Mouse (Mus musculus): ENCODE data around the gene Gm6657. TPM values are rescaled to one million over a fixed set of nuclear protein-coding genes. Genes with fewer than 3 reads are reported as not detected.

Gm6657 gene
- polyA plus RNA-seq, 1 experiment from 2014 or later: not detected

- no peak for TF ChIP-seq CTCF (IDR thresholded peaks at IDR 0.05; ENCODE audit: low read depth)
- no peak overlapping the region for H3K4me3 ChIP-seq (ENCODE audit: low read depth, low read length)
- H3K4me1 ChIP-seq (replicated peaks; ENCODE audit: control insufficient read depth, insufficient read depth, low read length): no peaks in the 10 kb centered on the region
- H3K27ac ChIP-seq (ENCODE audit: low read depth, low read length): no peak overlapping the region
- H3K4me2 ChIP-seq (replicated peaks; ENCODE audit: low read depth): no peak overlapping the region
- H3K9ac ChIP-seq (ENCODE audit: low read depth, low read length): no peak overlapping the region
- no peaks in the 10 kb centered on the region for H3K27me3 ChIP-seq (replicated peaks; ENCODE audit: control insufficient read depth, insufficient read depth, low read length)
- ATAC-seq: no peak
- no peaks in the 10 kb centered on the region for H3K9me3 ChIP-seq (ENCODE audit: control insufficient read depth)
- no peaks in the 10 kb centered on the region for H3K36me3 ChIP-seq (ENCODE audit: control insufficient read depth, insufficient read depth)
- WGBS: 48% methylated on average over 2 of the region's 2 CpGs
Measured at GRCm38 (mm10) chr12:78195368-78195767, 1.3 kb downstream of the Gm6657 start.

GRCm38 (mm10) chr12:78203646-78204045 is 9.6 kb downstream of the Gm6657 start:
- H3K4me3 ChIP-seq (ENCODE audit: low read depth, low read length): no peak overlapping the region
- TF ChIP-seq CTCF (IDR thresholded peaks at IDR 0.05; ENCODE audit: low read depth): no peak
- no peaks in the 10 kb centered on the region for H3K27me3 ChIP-seq (replicated peaks; ENCODE audit: control insufficient read depth, insufficient read depth, low read length)
- no peak overlapping the region for H3K4me2 ChIP-seq (replicated peaks; ENCODE audit: low read depth)
- H3K9me3 ChIP-seq (ENCODE audit: control insufficient read depth): no peaks in the 10 kb centered on the region
- H3K4me1 ChIP-seq (replicated peaks; ENCODE audit: control insufficient read depth, insufficient read depth, low read length): no peaks in the 10 kb centered on the region
- no peak for ATAC-seq
- H3K9ac ChIP-seq (ENCODE audit: low read depth, low read length): no peak overlapping the region
- no peak overlapping the region for H3K27ac ChIP-seq (ENCODE audit: low read depth, low read length)
- no peaks in the 10 kb centered on the region for H3K36me3 ChIP-seq (ENCODE audit: control insufficient read depth, insufficient read depth)
- WGBS: 67% methylated on average over 5 of the region's 5 CpGs

- no peak overlapping the region for H3K27ac ChIP-seq (ENCODE audit: low read depth, low read length)
- ATAC-seq: peak; percentile 82
Measured at GRCm38 (mm10) chr12:78205915-78206570, 12.0 kb downstream of the Gm6657 start.

GRCm38 (mm10) chr12:78206571-78206960 is 12.5 kb downstream of the Gm6657 start:
- Histone ChIP-seq H3K27ac (ENCODE audit: low read depth, low read length) (no peak overlapping the region), H3K36me3 (ENCODE audit: control insufficient read depth, insufficient read depth) (no peaks in the 10 kb centered on the region), H3K9ac (ENCODE audit: low read depth, low read length) (no peak overlapping the region), H3K4me2 (replicated peaks; ENCODE audit: low read depth) (peak overlapping the region; percentile 48), H3K9me3 (ENCODE audit: control insufficient read depth) (no peaks in the 10 kb centered on the region), H3K4me3 (ENCODE audit: low read depth, low read length) (no peak overlapping the region), H3K4me1 (replicated peaks; ENCODE audit: control insufficient read depth, insufficient read depth, low read length) (no peaks in the 10 kb centered on the region), H3K27me3 (replicated peaks; ENCODE audit: control insufficient read depth, insufficient read depth, low read length) (no peaks in the 10 kb centered on the region)
- TF ChIP-seq CTCF (IDR thresholded peaks at IDR 0.05; ENCODE audit: low read depth): no peak
- ATAC-seq: no peak
- WGBS: 66% methylated on average over 4 of the region's 4 CpGs

More at GRCm38 (mm10) chr12:78205915-78206570, 12.0 kb downstream of the Gm6657 start:
- WGBS: 5% methylated on average over 5 of the region's 5 CpGs
- Histone ChIP-seq H3K9ac (ENCODE audit: low read depth, low read length) (no peak overlapping the region), H3K36me3 (ENCODE audit: control insufficient read depth, insufficient read depth) (no peaks in the 10 kb centered on the region), H3K4me3 (ENCODE audit: low read depth, low read length) (peak overlapping the region; percentile 15), H3K27me3 (replicated peaks; ENCODE audit: control insufficient read depth, insufficient read depth, low read length) (no peaks in the 10 kb centered on the region), H3K4me1 (replicated peaks; ENCODE audit: control insufficient read depth, insufficient read depth, low read length) (no peaks in the 10 kb centered on the region), H3K9me3 (ENCODE audit: control insufficient read depth) (no peaks in the 10 kb centered on the region), H3K4me2 (replicated peaks; ENCODE audit: low read depth) (peak overlapping the region; percentile 48)
- TF ChIP-seq CTCF (IDR thresholded peaks at IDR 0.05; ENCODE audit: low read depth): peak; percentile 88

- H3K4me3 ChIP-seq (ENCODE audit: low read depth, low read length): no peak overlapping the region
- no peak overlapping the region for H3K9ac ChIP-seq (ENCODE audit: low read depth, low read length)
- TF ChIP-seq CTCF (IDR thresholded peaks at IDR 0.05; ENCODE audit: low read depth): no peak
- H3K27ac ChIP-seq (ENCODE audit: low read depth, low read length): no peak overlapping the region
- no peak overlapping the region for H3K4me2 ChIP-seq (replicated peaks; ENCODE audit: low read depth)
- WGBS: 92% methylated on average over 2 of the region's 2 CpGs
- H3K9me3 ChIP-seq (ENCODE audit: control insufficient read depth): no peaks in the 10 kb centered on the region
- no peaks in the 10 kb centered on the region for H3K4me1 ChIP-seq (replicated peaks; ENCODE audit: control insufficient read depth, insufficient read depth, low read length)
- H3K36me3 ChIP-seq (ENCODE audit: control insufficient read depth, insufficient read depth): no peaks in the 10 kb centered on the region
- no peak for ATAC-seq
- H3K27me3 ChIP-seq (replicated peaks; ENCODE audit: control insufficient read depth, insufficient read depth, low read length): no peaks in the 10 kb centered on the region
Measured at GRCm38 (mm10) chr12:78209856-78210255, 15.8 kb downstream of the Gm6657 start.

GRCm38 (mm10) chr12:78215490-78215889 is 21.4 kb downstream of the Gm6657 start:
- 47% methylated on average over 6 of the region's 6 CpGs for WGBS
- Histone ChIP-seq H3K4me2 (replicated peaks; ENCODE audit: low read depth) (no peak overlapping the region), H3K9ac (ENCODE audit: low read depth, low read length) (no peak overlapping the region), H3K27me3 (replicated peaks; ENCODE audit: control insufficient read depth, insufficient read depth, low read length) (no peaks in the 10 kb centered on the region), H3K4me3 (ENCODE audit: low read depth, low read length) (no peak overlapping the region), H3K9me3 (ENCODE audit: control insufficient read depth) (no peaks in the 10 kb centered on the region), H3K4me1 (replicated peaks; ENCODE audit: control insufficient read depth, insufficient read depth, low read length) (no peaks in the 10 kb centered on the region), H3K36me3 (ENCODE audit: control insufficient read depth, insufficient read depth) (no peaks in the 10 kb centered on the region), H3K27ac (ENCODE audit: low read depth, low read length) (no peak overlapping the region)
- ATAC-seq: no peak; the same call in 1 of the 2 replicates
- TF ChIP-seq CTCF (IDR thresholded peaks at IDR 0.05; ENCODE audit: low read depth): no peak

Data from intestine, postnatal 0 days (tissue).